Mouse (Mus musculus) cortical plate, adult 2 months (tissue): ENCODE results near the gene Paqr5. TPM values are rescaled to one million over a fixed set of nuclear protein-coding genes. Genes with fewer than 3 reads are reported as not detected.

Experiments used
- H3K27ac ChIP-seq: fragments of 200-500 bp; 2 replicates; pipeline ENCODE4 v1.5.1; 2012; ENCODE audit warnings: low read length, control low read depth, inconsistent platforms; ENCODE audit not compliant: insufficient read depth
- H3K4me1 ChIP-seq: fragments of 200-500 bp; 2 replicates; pipeline ENCODE4 v1.6.1; 2011; ENCODE audit warnings: low read length; ENCODE audit not compliant: control insufficient read depth, insufficient read depth
- H3K4me3 ChIP-seq: fragments of 200-500 bp; 2 replicates; pipeline ENCODE4 v1.5.1; 2011; ENCODE audit warnings: mild to moderate bottlenecking, low read length, control low read depth; ENCODE audit not compliant: insufficient read depth
- CTCF ChIP-seq: fragments of 200-500 bp; IDR thresholded peaks from 2 replicates; pipeline ENCODE4 v1.5.1; 2011; ENCODE audit warnings: mild to moderate bottlenecking, control low read depth, low read length; ENCODE audit not compliant: insufficient read depth; ENCODE audit errors: extremely low read depth
- POLR2A ChIP-seq: fragments of 200-500 bp; IDR thresholded peaks from 2 replicates; pipeline ENCODE4 v1.6.1; 2011; ENCODE audit warnings: mild to moderate bottlenecking, low read length, control low read depth; ENCODE audit not compliant: insufficient read depth; ENCODE audit errors: extremely low read depth
- polyA plus RNA-seq: library from polyadenylated mRNA; depleted of rRNA; stranded (reverse); fragments of >200 nt; gene quantifications from 2 replicates; pipeline ENCODE4 v1.2.3, GENCODE M21; 2012

Paqr5 gene
- polyA plus RNA-seq, 1 experiment = 5.5 TPM

GRCm38 (mm10) chr9:61967357-61967756, 59.3 kb downstream of the Paqr5 start:
- H3K27ac ChIP-seq = no peak overlapping the region

GRCm38 (mm10) chr9:61965987-61966386, 60.7 kb downstream of the Paqr5 start:
- no peak overlapping the region for H3K4me3 ChIP-seq
- no peak for TF ChIP-seq CTCF
- no peak for TF ChIP-seq POLR2A
- H3K27ac ChIP-seq = no peak overlapping the region
- no peaks in the 10 kb centered on the region for H3K4me1 ChIP-seq

More at GRCm38 (mm10) chr9:61967357-61967756, 59.3 kb downstream of the Paqr5 start:
- TF ChIP-seq POLR2A (no peak), CTCF (no peak)
- Histone ChIP-seq H3K4me1 (no peaks in the 10 kb centered on the region), H3K4me3 (no peak overlapping the region)

GRCm38 (mm10) chr9:61965411-61965930, 61.2 kb downstream of the Paqr5 start:
- TF ChIP-seq POLR2A (no peak), CTCF (peak; percentile 92)
- H3K4me3 ChIP-seq = no peak overlapping the region
- no peak overlapping the region for H3K27ac ChIP-seq
- no peaks in the 10 kb centered on the region for H3K4me1 ChIP-seq

GRCm38 (mm10) chr9:61963356-61963755, 63.3 kb downstream of the Paqr5 start:
- TF ChIP-seq CTCF (no peak), POLR2A (no peak)
- Histone ChIP-seq H3K4me1 (no peaks in the 10 kb centered on the region), H3K27ac (no peak overlapping the region), H3K4me3 (no peak overlapping the region)

GRCm38 (mm10) chr9:61961181-61961580, 65.5 kb downstream of the Paqr5 start:
- TF ChIP-seq CTCF (no peak), POLR2A (no peak)
- Histone ChIP-seq H3K27ac (no peak overlapping the region), H3K4me3 (no peak overlapping the region), H3K4me1 (no peaks in the 10 kb centered on the region)

- Histone ChIP-seq H3K4me1 (no peaks in the 10 kb centered on the region), H3K27ac (no peak overlapping the region), H3K4me3 (no peak overlapping the region)
- no peak for TF ChIP-seq CTCF
- no peak for TF ChIP-seq POLR2A
These were observed 65.9 kb downstream of the Paqr5 start for GRCm38 (mm10) chr9:61960753-61961152.

DNA sequence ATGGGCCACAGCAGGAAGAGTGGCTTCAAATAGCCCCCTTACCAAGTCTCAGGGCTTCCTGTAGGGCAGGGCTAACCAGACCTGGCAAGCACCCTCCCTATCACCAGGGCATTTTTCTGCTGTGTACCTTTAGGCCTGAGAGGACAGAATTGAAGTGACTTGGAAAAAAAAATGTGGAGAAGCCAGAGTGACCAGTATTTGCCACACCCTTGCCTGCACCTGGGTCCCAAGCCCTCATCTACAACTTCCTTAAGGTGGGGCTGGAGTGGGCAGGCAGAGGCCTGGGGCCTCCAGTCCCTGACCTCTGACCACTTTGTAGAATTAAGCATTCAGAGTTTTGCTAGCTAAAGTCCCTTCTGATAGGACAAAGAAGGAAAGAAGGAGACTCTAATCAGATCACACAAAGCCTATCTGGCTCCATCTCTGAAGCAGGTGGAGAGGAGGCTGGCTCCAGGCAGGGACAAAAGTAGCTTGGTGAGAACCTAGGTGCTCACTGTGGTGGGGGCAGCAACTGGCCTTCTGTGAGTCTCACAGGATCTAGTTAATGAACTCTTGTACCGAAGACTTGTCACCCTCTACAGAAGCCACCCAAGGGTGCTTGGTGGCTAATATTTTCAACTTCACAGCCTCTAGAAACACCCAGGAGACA, 66.6 kb downstream of the Paqr5 start:
- TF ChIP-seq CTCF (no peak), POLR2A (no peak)
- H3K4me3 ChIP-seq = no peak overlapping the region
- H3K4me1 ChIP-seq = no peaks in the 10 kb centered on the region
- H3K27ac ChIP-seq = no peak overlapping the region

GRCm38 (mm10) chr9:61954707-61955106, 71.9 kb downstream of the Paqr5 start:
- Histone ChIP-seq H3K4me1 (no peaks in the 10 kb centered on the region), H3K4me3 (no peak overlapping the region), H3K27ac (no peak overlapping the region)
- TF ChIP-seq CTCF (no peak), POLR2A (no peak)

DNA sequence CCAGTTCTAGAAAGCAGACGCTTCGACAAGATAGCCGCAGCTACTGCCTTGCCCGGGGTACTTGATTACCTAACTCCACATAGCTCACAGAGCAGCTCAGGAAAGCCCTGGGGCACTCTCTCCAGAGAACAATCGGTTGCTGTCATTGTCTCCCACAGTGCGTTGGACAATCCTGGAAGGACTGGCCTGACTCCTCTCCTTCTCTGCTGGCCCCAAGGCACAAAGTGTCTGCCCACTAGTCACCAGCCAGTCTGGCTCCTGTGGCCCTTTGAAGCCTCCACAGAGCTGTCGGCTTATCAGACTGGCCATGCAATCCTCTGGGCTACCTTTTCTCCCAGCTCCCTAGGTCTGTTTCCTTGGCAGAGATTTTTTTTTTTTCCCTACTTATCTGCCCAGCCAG, 74.4 kb downstream of the Paqr5 start:
- TF ChIP-seq CTCF (no peak), POLR2A (no peak)
- Histone ChIP-seq H3K27ac (no peak overlapping the region), H3K4me3 (no peak overlapping the region), H3K4me1 (no peaks in the 10 kb centered on the region)

GRCm38 (mm10) chr9:61947402-61948346, 79.0 kb downstream of the Paqr5 start:
- Histone ChIP-seq H3K4me1 (no peaks in the 10 kb centered on the region), H3K27ac (no peak overlapping the region; the same call in 1 of the 2 replicates), H3K4me3 (peak overlapping the region; percentile 47)
- TF ChIP-seq POLR2A = no peak
- peak; percentile 96 for TF ChIP-seq CTCF
